Mouse (Mus musculus) liver, embryonic 15.5 days (tissue): Measurements from ENCODE around the gene Ddo. TPM values are rescaled to one million over a fixed set of nuclear protein-coding genes. Genes with fewer than 3 reads are reported as not detected.

Experiments used
- ATAC-seq: fragments of 200-750 bp; cut with Nextera tagmentation; 2 replicates; pipeline ENCODE4 v1.8.0; 2017; ENCODE audit warnings: moderate number of reproducible peaks, mild to moderate bottlenecking, moderate library complexity; ENCODE audit not compliant: insufficient read depth
- H3K27ac ChIP-seq: fragments of 300-500 bp; sonication (generic); replicated peaks from 2 replicates; pipeline ENCODE4 v1.5.1; 2015; ENCODE audit warnings: mild to moderate bottlenecking, inconsistent platforms
- H3K27me3 ChIP-seq: fragments of 300-500 bp; sonication (generic); 2 replicates; pipeline ENCODE4 v1.6.1; 2015; ENCODE audit warnings: mild to moderate bottlenecking, inconsistent platforms
- H3K36me3 ChIP-seq: fragments of 300-500 bp; sonication (generic); replicated peaks from 2 replicates; pipeline ENCODE4 v1.6.1; 2015; ENCODE audit warnings: moderate library complexity, mild to moderate bottlenecking, inconsistent platforms
- H3K4me1 ChIP-seq: fragments of 300-500 bp; sonication (generic); replicated peaks from 2 replicates; pipeline ENCODE4 v1.6.1; 2015; ENCODE audit warnings: inconsistent platforms
- H3K4me2 ChIP-seq: fragments of 300-500 bp; sonication (generic); 2 replicates; pipeline ENCODE4 v1.6.1; 2015; ENCODE audit warnings: moderate library complexity, mild to moderate bottlenecking, inconsistent platforms
- H3K4me3 ChIP-seq: fragments of 300-500 bp; sonication (generic); replicated peaks from 2 replicates; pipeline ENCODE4 v1.5.1; 2015; ENCODE audit warnings: mild to moderate bottlenecking, inconsistent platforms
- H3K9ac ChIP-seq: fragments of 300-500 bp; sonication (generic); 2 replicates; pipeline ENCODE4 v1.6.1; 2015; ENCODE audit warnings: moderate library complexity, mild to moderate bottlenecking, inconsistent platforms
- H3K9me3 ChIP-seq: fragments of 300-500 bp; sonication (generic); replicated peaks from 2 replicates; pipeline ENCODE4 v1.6.1; 2016; ENCODE audit warnings: inconsistent platforms
- whole genome bisulfite sequencing: fragments of 180-500 bp; shearing (Covaris S2); methylation state at CpG from one replicate; pipeline ENCODE4 v1.1.7; 2015; ENCODE audit warnings: mixed read lengths; ENCODE audit not compliant: insufficient replicate concordance; 5-methylcytosine and 5-hydroxymethylcytosine counted together
- polyA plus RNA-seq: library from polyadenylated mRNA; unstranded; fragments of >200 nt; fragmentation: Nextera tagmentation; extraction: Ambion mirVana; gene quantifications from 2 replicates; pipeline ENCODE4 v1.2.1, GENCODE M21; 2015

The Ddo gene
- polyA plus RNA-seq: 0.03 TPM in 1 of 2 replicates, not detected in the other

DNA sequence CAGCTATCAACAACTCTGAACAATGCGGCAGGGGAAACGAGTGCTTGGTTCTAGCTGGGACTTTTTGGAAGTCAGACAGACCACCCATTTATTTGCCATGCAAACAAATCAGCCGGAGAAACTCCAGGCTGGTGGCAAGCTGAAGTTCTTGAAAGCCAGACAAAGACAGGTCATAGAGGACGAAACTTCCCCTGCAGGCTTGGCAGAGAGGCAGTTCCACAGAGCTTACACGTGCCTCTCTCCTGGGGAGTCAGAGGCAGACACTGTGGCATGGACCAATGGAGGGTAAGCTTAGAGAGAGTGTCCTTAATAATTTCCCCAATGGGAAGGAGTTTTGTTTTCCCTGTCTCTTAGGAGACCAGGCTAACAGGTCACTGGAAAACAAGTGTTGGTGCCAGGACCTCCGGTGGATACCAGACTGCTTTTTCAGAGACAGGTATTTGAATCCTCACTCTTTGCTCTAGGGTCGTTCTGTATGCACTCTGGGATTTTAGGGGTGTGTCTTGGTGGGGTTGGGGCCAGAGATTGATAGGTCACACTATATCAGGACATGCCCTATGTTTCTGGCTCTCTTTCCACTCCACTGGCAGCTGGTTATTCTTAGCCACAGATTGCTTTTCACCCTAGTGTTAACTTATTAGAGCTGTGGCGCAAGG lies at the start of gene Ddo:
TSS of gene Ddo (plus strand) at position 356 of the 656 bp plus-strand sequence.
- Histone ChIP-seq H3K36me3 (no peaks in the 10 kb centered on the region), H3K4me2 (no peak within 1 kb of the TSS), H3K9ac (no peak within 1 kb of the TSS), H3K27ac (no peak within 1 kb of the TSS), H3K27me3 (no peaks in the 10 kb centered on the region), H3K4me3 (no peak within 1 kb of the TSS), H3K9me3 (no peaks in the 10 kb centered on the region), H3K4me1 (no peaks in the 10 kb centered on the region)
- ATAC-seq: no peak
- WGBS: 58% methylated on average over 8 of the region's 8 CpGs

GRCm38 (mm10) chr10:40583584-40584255 lies 46.1 kb upstream of the Ddo start:
- Histone ChIP-seq H3K27me3 (no peaks in the 10 kb centered on the region), H3K9ac (no peak overlapping the region), H3K9me3 (no peaks in the 10 kb centered on the region), H3K4me3 (no peak overlapping the region), H3K36me3 (no peaks in the 10 kb centered on the region), H3K4me2 (no peak overlapping the region), H3K4me1 (no peaks in the 10 kb centered on the region), H3K27ac (no peak overlapping the region)
- no peak for ATAC-seq
- WGBS: 65% methylated on average over 8 of the region's 8 CpGs

DNA sequence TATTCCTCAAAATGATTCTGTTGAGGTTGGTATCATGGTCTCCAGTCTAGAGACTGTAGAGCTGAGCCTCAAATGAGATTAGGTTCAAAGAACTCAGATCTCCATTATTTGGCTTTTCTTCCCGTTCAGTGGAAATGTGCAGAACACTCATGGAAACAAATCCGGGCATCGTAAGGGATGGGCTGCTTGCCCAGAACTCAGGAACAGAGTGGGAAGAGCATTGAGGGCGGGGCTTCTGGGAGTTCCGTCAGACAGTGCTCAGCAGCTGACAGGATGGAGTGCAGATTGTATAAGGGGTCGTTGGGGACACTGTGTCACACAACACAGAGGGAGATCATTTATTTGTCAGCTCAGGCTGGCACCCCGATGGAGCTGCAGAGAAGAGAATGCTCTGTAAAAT lies 37.6 kb upstream of the Ddo start:
- Histone ChIP-seq H3K4me3 (no peak overlapping the region), H3K27me3 (no peaks in the 10 kb centered on the region), H3K36me3 (no peaks in the 10 kb centered on the region), H3K9ac (no peak overlapping the region), H3K4me1 (no peaks in the 10 kb centered on the region), H3K9me3 (no peaks in the 10 kb centered on the region), H3K27ac (no peak overlapping the region), H3K4me2 (no peak overlapping the region)
- no peak for ATAC-seq
- WGBS: 61% methylated on average over 7 of the region's 7 CpGs

DNA sequence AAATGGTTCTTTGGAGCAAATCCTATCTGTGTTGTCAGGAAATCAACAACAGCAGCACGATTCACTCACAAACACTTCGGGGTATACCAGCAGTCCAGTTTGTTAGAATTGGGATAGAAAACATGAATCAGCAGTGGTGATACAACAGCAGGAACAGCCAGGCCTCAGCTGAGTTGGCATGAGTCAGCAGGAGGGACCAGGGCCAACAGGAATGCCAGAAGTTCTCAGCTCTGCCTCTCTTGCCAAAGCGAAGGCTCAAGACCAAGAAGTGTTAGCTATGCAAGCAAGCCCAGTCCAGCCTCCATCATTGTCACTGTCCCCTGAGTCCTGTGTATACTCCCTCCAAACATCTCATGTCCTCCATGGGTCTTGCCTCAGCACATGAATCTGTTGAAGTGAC lies 32.6 kb upstream of the Ddo start:
- no peak overlapping the region for H3K9ac ChIP-seq
- no peaks in the 10 kb centered on the region for H3K36me3 ChIP-seq
- 62% methylated on average over 3 of the region's 3 CpGs for WGBS
- no peak for ATAC-seq
- no peak overlapping the region for H3K27ac ChIP-seq
- H3K4me3 ChIP-seq: no peak overlapping the region
- no peaks in the 10 kb centered on the region for H3K4me1 ChIP-seq
- H3K4me2 ChIP-seq: no peak overlapping the region
- H3K9me3 ChIP-seq: no peaks in the 10 kb centered on the region
- no peaks in the 10 kb centered on the region for H3K27me3 ChIP-seq

- Histone ChIP-seq H3K27ac (no peak overlapping the region), H3K4me2 (no peak overlapping the region), H3K4me1 (no peaks in the 10 kb centered on the region), H3K36me3 (no peaks in the 10 kb centered on the region), H3K4me3 (no peak overlapping the region), H3K9me3 (no peaks in the 10 kb centered on the region), H3K27me3 (no peaks in the 10 kb centered on the region), H3K9ac (no peak overlapping the region)
- WGBS: 37% methylated on average over 6 of the region's 6 CpGs
- ATAC-seq: no peak
Observed at GRCm38 (mm10) chr10:40604706-40605394, 25.0 kb upstream of the Ddo start.

GRCm38 (mm10) chr10:40617973-40618372 lies 11.8 kb upstream of the Ddo start:
- H3K9ac ChIP-seq: no peak overlapping the region
- no peak overlapping the region for H3K27ac ChIP-seq
- H3K4me1 ChIP-seq: no peaks in the 10 kb centered on the region
- H3K9me3 ChIP-seq: no peaks in the 10 kb centered on the region
- ATAC-seq: no peak
- H3K4me2 ChIP-seq: no peak overlapping the region
- H3K27me3 ChIP-seq: no peaks in the 10 kb centered on the region
- H3K36me3 ChIP-seq: no peaks in the 10 kb centered on the region
- H3K4me3 ChIP-seq: no peak overlapping the region

DNA sequence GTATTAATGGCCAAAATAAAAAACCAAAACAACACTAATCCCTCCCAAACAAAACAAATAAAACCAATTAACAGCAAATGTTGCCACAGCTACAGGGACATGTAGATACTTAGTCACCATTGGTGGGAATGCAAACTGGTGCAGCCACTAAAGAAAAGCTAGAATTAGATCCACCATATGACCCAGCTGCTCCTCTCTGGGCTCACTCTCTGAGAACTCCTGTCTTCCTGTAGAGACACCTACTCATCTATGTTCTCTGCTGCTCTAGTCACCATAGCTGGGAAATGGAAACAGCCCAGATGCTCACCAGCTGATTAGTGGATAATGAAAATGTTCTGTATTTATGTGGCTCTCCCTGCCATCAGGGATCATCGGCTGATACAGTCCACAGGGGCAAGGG lies 10.1 kb upstream of the Ddo start:
- Histone ChIP-seq H3K27me3 (no peaks in the 10 kb centered on the region), H3K9ac (no peak overlapping the region), H3K4me1 (no peaks in the 10 kb centered on the region), H3K9me3 (no peaks in the 10 kb centered on the region), H3K4me2 (no peak overlapping the region), H3K36me3 (no peaks in the 10 kb centered on the region), H3K4me3 (no peak overlapping the region), H3K27ac (no peak overlapping the region)
- no peak for ATAC-seq
- 76% methylated on average over 1 of the region's 1 CpGs for WGBS

GRCm38 (mm10) chr10:40629140-40629539 lies 671 bp upstream of the Ddo start:
- Histone ChIP-seq H3K27ac (no peak overlapping the region), H3K9me3 (no peaks in the 10 kb centered on the region), H3K4me2 (no peak overlapping the region), H3K4me1 (no peaks in the 10 kb centered on the region), H3K36me3 (no peaks in the 10 kb centered on the region), H3K4me3 (no peak overlapping the region), H3K9ac (no peak overlapping the region), H3K27me3 (no peaks in the 10 kb centered on the region)
- 65% methylated on average over 7 of the region's 7 CpGs for WGBS
- no peak for ATAC-seq

DNA sequence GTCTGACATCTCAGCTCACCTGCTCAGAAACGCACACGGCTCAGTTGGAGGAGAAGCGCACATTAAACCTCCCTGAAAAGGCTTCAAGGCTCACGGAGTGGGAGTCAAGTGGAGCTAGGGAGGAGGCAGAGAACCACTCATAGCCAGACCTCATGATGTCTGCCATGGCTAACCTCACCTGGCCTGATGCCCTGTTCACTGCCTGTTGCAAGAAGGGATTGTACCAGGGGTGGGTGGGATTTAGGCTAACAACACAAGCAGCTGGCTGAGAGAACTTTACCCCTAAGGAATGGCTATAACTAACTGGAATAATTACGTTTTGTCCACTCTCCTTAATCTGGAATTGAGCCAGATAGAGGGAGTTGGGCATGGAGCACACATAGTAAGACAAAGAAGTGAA lies 646 bp downstream of the Ddo start:
- no peaks in the 10 kb centered on the region for H3K36me3 ChIP-seq
- WGBS: 69% methylated on average over 5 of the region's 5 CpGs
- ATAC-seq: no peak

DNA sequence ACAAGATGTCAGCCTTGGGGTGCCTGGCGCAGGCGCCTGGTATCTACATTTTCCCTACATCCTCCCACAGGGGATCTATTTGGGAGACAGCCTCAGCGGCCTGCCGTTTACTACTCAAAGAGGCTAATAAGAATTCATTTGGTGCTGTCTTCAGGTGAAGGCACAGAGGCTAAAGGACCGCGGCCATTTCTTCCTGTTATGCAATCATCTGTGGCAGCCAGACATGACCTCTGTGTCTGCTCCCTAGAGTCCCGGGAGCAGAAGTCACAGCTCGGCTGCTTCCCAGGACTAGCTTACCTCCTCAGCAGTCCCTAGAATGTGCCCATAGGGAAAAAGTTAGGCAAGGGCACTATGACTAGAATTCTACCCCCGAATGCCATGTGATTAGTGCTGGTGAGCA lies 1.1 kb downstream of the Ddo start:
- H3K27me3 ChIP-seq: no peaks in the 10 kb centered on the region
- H3K27ac ChIP-seq: no peak overlapping the region
- no peaks in the 10 kb centered on the region for H3K4me1 ChIP-seq
- WGBS: 56% methylated on average over 9 of the region's 9 CpGs
- ATAC-seq: no peak
- no peaks in the 10 kb centered on the region for H3K36me3 ChIP-seq
- no peaks in the 10 kb centered on the region for H3K9me3 ChIP-seq
- H3K4me3 ChIP-seq: no peak overlapping the region
- H3K9ac ChIP-seq: no peak overlapping the region
- H3K4me2 ChIP-seq: no peak overlapping the region

More for the DNA sequence above, 646 bp downstream of the Ddo start:
- no peaks in the 10 kb centered on the region for H3K27me3 ChIP-seq
- H3K27ac ChIP-seq: no peak overlapping the region
- no peaks in the 10 kb centered on the region for H3K4me1 ChIP-seq
- no peaks in the 10 kb centered on the region for H3K9me3 ChIP-seq
- H3K9ac ChIP-seq: no peak overlapping the region
- no peak overlapping the region for H3K4me3 ChIP-seq
- H3K4me2 ChIP-seq: no peak overlapping the region

- Histone ChIP-seq H3K36me3 (no peaks in the 10 kb centered on the region), H3K4me1 (no peaks in the 10 kb centered on the region), H3K9me3 (no peaks in the 10 kb centered on the region), H3K4me2 (no peak overlapping the region), H3K4me3 (no peak overlapping the region), H3K27ac (no peak overlapping the region), H3K9ac (no peak overlapping the region), H3K27me3 (no peaks in the 10 kb centered on the region)
- WGBS: 65% methylated on average over 3 of the region's 3 CpGs
- no peak for ATAC-seq
Observed at GRCm38 (mm10) chr10:40632087-40632486, 2.3 kb downstream of the Ddo start.
